Mouse (Mus musculus) Muller cell, postnatal 12 days (primary cell): Measurements from ENCODE around the gene Rnf8.
A peak's percentile ranks its signal among the peaks of the same experiment; 100 is the strongest.

Experiments
- DNase-seq: peaks from one replicate; pipeline ENCODE4 v3.0.0-alpha.2; 2015; ENCODE audit errors: inconsistent ontology term

Gene Rnf8

GRCm38 (mm10) chr17:29627285-29627684 lies 12.7 kb downstream of the Rnf8 start:
- no peak for DNase-seq

- DNase-seq: no peak
These were observed 14.4 kb downstream of the Rnf8 start for GRCm38 (mm10) chr17:29628946-29629345.

- DNase-seq: no peak
These were observed 15.0 kb downstream of the Rnf8 start for GRCm38 (mm10) chr17:29629620-29630019.

GRCm38 (mm10) chr17:29632312-29632711 lies 17.7 kb downstream of the Rnf8 start:
- DNase-seq: no peak

- DNase-seq: no peak
These were observed 20.9 kb downstream of the Rnf8 start for GRCm38 (mm10) chr17:29635492-29635891.

- peak; percentile 11 for DNase-seq
These were observed 21.5 kb downstream of the Rnf8 start for GRCm38 (mm10) chr17:29636118-29636517.

- DNase-seq: no peak
These were observed 22.8 kb downstream of the Rnf8 start for GRCm38 (mm10) chr17:29637377-29637776.

GRCm38 (mm10) chr17:29637895-29638294 lies 23.3 kb downstream of the Rnf8 start:
- DNase-seq: no peak

GRCm38 (mm10) chr17:29640971-29641370 lies 26.4 kb downstream of the Rnf8 start:
- no peak for DNase-seq

- no peak for DNase-seq
These were observed 27.6 kb downstream of the Rnf8 start for GRCm38 (mm10) chr17:29642219-29642618.

- DNase-seq: no peak
These were observed 43.7 kb downstream of the Rnf8 start for GRCm38 (mm10) chr17:29658249-29658648.

- peak; percentile 98 for DNase-seq
These were observed 45.6 kb downstream of the Rnf8 start, which contains the start of gene Cmtr1 for GRCm38 (mm10) chr17:29660076-29660761. Cmtr1 (plus strand) TSS chr17:29660595.

- DNase-seq: no peak
These were observed 46.3 kb downstream of the Rnf8 start for GRCm38 (mm10) chr17:29660762-29661391.

- DNase-seq: no peak
These were observed 47.6 kb downstream of the Rnf8 start for GRCm38 (mm10) chr17:29662145-29662544.

GRCm38 (mm10) chr17:29668051-29668986 lies 53.7 kb downstream of the Rnf8 start:
- no peak for DNase-seq

GRCm38 (mm10) chr17:29669030-29669429 lies 54.4 kb downstream of the Rnf8 start:
- no peak for DNase-seq

- DNase-seq: peak; percentile 18
These were observed 55.3 kb downstream of the Rnf8 start for GRCm38 (mm10) chr17:29669936-29670335.

- DNase-seq: peak; percentile 69
These were observed 56.4 kb downstream of the Rnf8 start for GRCm38 (mm10) chr17:29671021-29671420.

GRCm38 (mm10) chr17:29673325-29673724 lies 58.7 kb downstream of the Rnf8 start:
- no peak for DNase-seq

GRCm38 (mm10) chr17:29678526-29678925 lies 63.9 kb downstream of the Rnf8 start:
- no peak for DNase-seq

GRCm38 (mm10) chr17:29679038-29679767 lies 64.6 kb downstream of the Rnf8 start:
- DNase-seq: no peak

- no peak for DNase-seq
These were observed 65.6 kb downstream of the Rnf8 start for GRCm38 (mm10) chr17:29680174-29680573.
